Mouse (Mus musculus) midbrain, embryonic 13.5 days (tissue): ENCODE results near the gene Kcnj10. TPM values are rescaled to one million over a fixed set of nuclear protein-coding genes. Genes with fewer than 3 reads are reported as not detected.

ENCODE experiments used
- ATAC-seq: fragments of 200-750 bp; cut with Nextera tagmentation; 2 replicates; pipeline ENCODE4 v1.8.0; 2017; ENCODE audit warnings: mild to moderate bottlenecking, moderate TSS enrichment, moderate library complexity
- H3K27ac ChIP-seq: fragments of 300-500 bp; sonication (generic); 2 replicates; pipeline ENCODE4 v1.5.1; 2015; ENCODE audit warnings: inconsistent platforms, mild to moderate bottlenecking, moderate library complexity
- H3K27me3 ChIP-seq: fragments of 300-500 bp; sonication (generic); 2 replicates; pipeline ENCODE4 v1.6.1; 2015; ENCODE audit warnings: mild to moderate bottlenecking, inconsistent platforms
- H3K36me3 ChIP-seq: fragments of 300-500 bp; sonication (generic); 2 replicates; pipeline ENCODE4 v1.6.1; 2015; ENCODE audit warnings: mild to moderate bottlenecking, inconsistent platforms
- H3K4me1 ChIP-seq: fragments of 300-500 bp; sonication (generic); replicated peaks from 2 replicates; pipeline ENCODE4 v1.6.1; 2015; ENCODE audit warnings: inconsistent platforms
- H3K4me2 ChIP-seq: fragments of 300-500 bp; sonication (generic); replicated peaks from 2 replicates; pipeline ENCODE4 v1.6.1; 2015; ENCODE audit warnings: moderate library complexity, mild to moderate bottlenecking, inconsistent platforms
- H3K4me3 ChIP-seq: fragments of 300-500 bp; sonication (generic); replicated peaks from 2 replicates; pipeline ENCODE4 v1.5.1; 2015; ENCODE audit warnings: mild to moderate bottlenecking, inconsistent platforms
- H3K9ac ChIP-seq: fragments of 300-500 bp; sonication (generic); replicated peaks from 2 replicates; pipeline ENCODE4 v1.6.1; 2015; ENCODE audit warnings: mild to moderate bottlenecking, inconsistent platforms
- H3K9me3 ChIP-seq: fragments of 300-500 bp; sonication (generic); 2 replicates; pipeline ENCODE4 v1.6.1; 2016; ENCODE audit warnings: mild to moderate bottlenecking, inconsistent platforms
- WGBS: fragments of 180-500 bp; shearing (Covaris S2); methylation state at CpG from one replicate; pipeline ENCODE4 v1.1.7; 2015; 5-methylcytosine and 5-hydroxymethylcytosine counted together
- polyA plus RNA-seq: library from polyadenylated mRNA; unstranded; fragments of >200 nt; fragmentation: Nextera tagmentation; extraction: Ambion mirVana; gene quantifications from 2 replicates; pipeline ENCODE4 v1.2.1, GENCODE M21; 2015

The Kcnj10 gene
- 0.98 TPM in 2 replicates for polyA plus RNA-seq

GRCm38 (mm10) chr1:172340729-172341321, at the start of gene Kcnj10:
TSS of gene Kcnj10 (plus strand) at chr1:172341210.
- Histone ChIP-seq H3K9ac (peak within 1 kb of the TSS; percentile 56), H3K4me3 (peak within 1 kb of the TSS; percentile 48), H3K36me3 (no peaks in the 10 kb centered on the region), H3K27me3 (peaks cover 22% of the 10 kb centered on the region), H3K27ac (peak within 1 kb of the TSS; percentile 3; the same call in 1 of the 2 replicates), H3K4me1 (peaks cover 23% of the 10 kb centered on the region), H3K9me3 (no peaks in the 10 kb centered on the region), H3K4me2 (peak within 1 kb of the TSS; percentile 68)
- WGBS: 1% methylated on average over 37 of the region's 38 CpGs
- ATAC-seq: peak; percentile 93

GRCm38 (mm10) chr1:172292880-172293279, 48.1 kb upstream of the Kcnj10 start:
- peaks cover 35% of the 10 kb centered on the region for H3K4me1 ChIP-seq
- H3K4me3 ChIP-seq: no peak overlapping the region
- H3K9me3 ChIP-seq: no peaks in the 10 kb centered on the region
- 75% methylated on average over 2 of the region's 2 CpGs for whole genome bisulfite sequencing
- no peak overlapping the region for H3K4me2 ChIP-seq
- H3K36me3 ChIP-seq: no peaks in the 10 kb centered on the region
- no peak for ATAC-seq
- no peak overlapping the region for H3K9ac ChIP-seq
- no peaks in the 10 kb centered on the region; the same call in 1 of the 2 replicates for H3K27me3 ChIP-seq
- H3K27ac ChIP-seq: no peak overlapping the region

- no peak overlapping the region for H3K4me3 ChIP-seq
- peaks cover 40% of the 10 kb centered on the region for H3K4me1 ChIP-seq
- 86% methylated on average over 11 of the region's 11 CpGs for WGBS
- H3K36me3 ChIP-seq: no peaks in the 10 kb centered on the region
- H3K4me2 ChIP-seq: no peak overlapping the region
- H3K27ac ChIP-seq: no peak overlapping the region
- H3K27me3 ChIP-seq: no peaks in the 10 kb centered on the region; the same call in 1 of the 2 replicates
- no peak for ATAC-seq
- no peak overlapping the region for H3K9ac ChIP-seq
- H3K9me3 ChIP-seq: no peaks in the 10 kb centered on the region
Observed at GRCm38 (mm10) chr1:172293449-172293848, 47.6 kb upstream of the Kcnj10 start.

- no peak overlapping the region for H3K9ac ChIP-seq
- ATAC-seq: peak; percentile 64
- H3K27me3 ChIP-seq: peaks cover 5% of the 10 kb centered on the region; the same call in 1 of the 2 replicates
- no peaks in the 10 kb centered on the region for H3K9me3 ChIP-seq
- peak overlapping the region; percentile 47; the same call in 1 of the 2 replicates for H3K27ac ChIP-seq
- 44% methylated on average over 4 of the region's 4 CpGs for WGBS
- H3K36me3 ChIP-seq: no peaks in the 10 kb centered on the region
- peak overlapping the region; percentile 33 for H3K4me2 ChIP-seq
- H3K4me1 ChIP-seq: peaks cover 45% of the 10 kb centered on the region
- peak overlapping the region; percentile 24; the same call in 1 of the 2 replicates for H3K4me3 ChIP-seq
Observed at GRCm38 (mm10) chr1:172295751-172296197, 45.2 kb upstream of the Kcnj10 start.

- no peak for ATAC-seq
- Histone ChIP-seq H3K27ac (peak overlapping the region; percentile 47), H3K27me3 (peaks cover 5% of the 10 kb centered on the region; the same call in 1 of the 2 replicates), H3K4me3 (peak overlapping the region; percentile 24), H3K4me1 (peaks cover 57% of the 10 kb centered on the region), H3K36me3 (no peaks in the 10 kb centered on the region), H3K9me3 (no peaks in the 10 kb centered on the region), H3K4me2 (peak overlapping the region; percentile 33), H3K9ac (peak overlapping the region; percentile 44; the same call in 1 of the 2 replicates)
- WGBS: 86% methylated on average over 6 of the region's 6 CpGs
Observed at GRCm38 (mm10) chr1:172296816-172297510, 44.0 kb upstream of the Kcnj10 start.

- Histone ChIP-seq H3K9me3 (no peaks in the 10 kb centered on the region), H3K9ac (peak within 1 kb of the TSS; percentile 44; the same call in 1 of the 2 replicates), H3K4me3 (peak within 1 kb of the TSS; percentile 24), H3K36me3 (no peaks in the 10 kb centered on the region), H3K4me2 (peak within 1 kb of the TSS; percentile 33), H3K4me1 (peaks cover 65% of the 10 kb centered on the region), H3K27ac (peak within 1 kb of the TSS; percentile 47), H3K27me3 (peaks cover 5% of the 10 kb centered on the region; the same call in 1 of the 2 replicates)
- peak; percentile 20; the same call in 1 of the 2 replicates for ATAC-seq
- 13% methylated on average over 16 of the region's 16 CpGs for WGBS
Observed at GRCm38 (mm10) chr1:172297611-172298537, 43.1 kb upstream of the Kcnj10 start, which contains the start of gene Atp1a2. TSS of gene Atp1a2 (minus strand) at chr1:172298064.

GRCm38 (mm10) chr1:172299528-172299927, 41.5 kb upstream of the Kcnj10 start:
- H3K4me3 ChIP-seq: no peak overlapping the region

GRCm38 (mm10) chr1:172300247-172300646, 40.8 kb upstream of the Kcnj10 start:
- Histone ChIP-seq H3K36me3 (no peaks in the 10 kb centered on the region), H3K4me1 (peaks cover 60% of the 10 kb centered on the region), H3K27me3 (peaks cover 5% of the 10 kb centered on the region; the same call in 1 of the 2 replicates), H3K9ac (no peak overlapping the region), H3K4me2 (no peak overlapping the region), H3K27ac (peak overlapping the region; percentile 49; the same call in 1 of the 2 replicates), H3K9me3 (no peaks in the 10 kb centered on the region), H3K4me3 (no peak overlapping the region)
- ATAC-seq: no peak
- 60% methylated on average over 5 of the region's 5 CpGs for WGBS

More at GRCm38 (mm10) chr1:172299528-172299927, 41.5 kb upstream of the Kcnj10 start:
- Histone ChIP-seq H3K27ac (no peak overlapping the region), H3K9me3 (no peaks in the 10 kb centered on the region), H3K9ac (no peak overlapping the region), H3K4me2 (no peak overlapping the region), H3K27me3 (peaks cover 5% of the 10 kb centered on the region; the same call in 1 of the 2 replicates), H3K4me1 (peaks cover 67% of the 10 kb centered on the region), H3K36me3 (no peaks in the 10 kb centered on the region)
- 66% methylated on average over 7 of the region's 7 CpGs for WGBS
- no peak for ATAC-seq

- Histone ChIP-seq H3K27ac (no peak overlapping the region), H3K27me3 (peaks cover 5% of the 10 kb centered on the region; the same call in 1 of the 2 replicates), H3K4me2 (no peak overlapping the region), H3K4me1 (peaks cover 51% of the 10 kb centered on the region), H3K36me3 (no peaks in the 10 kb centered on the region), H3K4me3 (no peak overlapping the region), H3K9ac (no peak overlapping the region), H3K9me3 (no peaks in the 10 kb centered on the region)
- 43% methylated on average over 12 of the region's 12 CpGs for WGBS
- ATAC-seq: 0 out of 2 replicates have a peak, but pooled peaks have one; percentile 51
Observed at GRCm38 (mm10) chr1:172301180-172301579, 39.8 kb upstream of the Kcnj10 start.

GRCm38 (mm10) chr1:172302311-172302710, 38.7 kb upstream of the Kcnj10 start:
- Histone ChIP-seq H3K9ac (no peak overlapping the region), H3K4me1 (peaks cover 42% of the 10 kb centered on the region), H3K4me2 (no peak overlapping the region), H3K36me3 (no peaks in the 10 kb centered on the region), H3K9me3 (no peaks in the 10 kb centered on the region), H3K4me3 (no peak overlapping the region), H3K27ac (no peak overlapping the region), H3K27me3 (0 out of 2 replicates have a peak, but pooled peaks cover 5% of the 10 kb centered on the region)
- WGBS: 61% methylated on average over 3 of the region's 3 CpGs
- no peak for ATAC-seq

GRCm38 (mm10) chr1:172302851-172303250, 38.2 kb upstream of the Kcnj10 start:
- Histone ChIP-seq H3K4me3 (no peak overlapping the region), H3K27me3 (0 out of 2 replicates have a peak, but pooled peaks cover 5% of the 10 kb centered on the region), H3K27ac (no peak overlapping the region), H3K9me3 (no peaks in the 10 kb centered on the region), H3K36me3 (no peaks in the 10 kb centered on the region), H3K4me1 (peaks cover 37% of the 10 kb centered on the region), H3K4me2 (no peak overlapping the region), H3K9ac (no peak overlapping the region)
- WGBS: 9% methylated on average over 6 of the region's 6 CpGs
- no peak for ATAC-seq
